In genomic region chrY:4072666-4073065, GRCm38 (mm10) we compare ENCODE assay signal across 7 mouse cellular contexts.
DNase-seq lines count a peak whose midpoint lies in the region; TF ChIP-seq lines count a peak whose summit lies in the region.
"Not testable (repeated sequence)": the region's sequence is repeated elsewhere in the genome, so short reads cannot be mapped to it uniquely, and the experiment has no call there.

No protein-coding gene starts in this region.

- not testable (repeated sequence) for TF ChIP-seq CTCF in brain, embryonic 14.5 days (IDR thresholded peaks at IDR 0.05; ENCODE audit: borderline replicate concordance, extremely low read depth, insufficient read depth, insufficient read length)

- DNase-seq in CD4-positive, CD25-positive, alpha-beta regulatory T cell, adult 2 months (ENCODE audit: low read depth, low spot score): peak; percentile 64
- DNase-seq in NIH3T3 (ENCODE audit: low read depth): peak; percentile 4
- DNase-seq in brain, embryonic 14.5 days (ENCODE audit: low read depth): peak; percentile 67
- DNase-seq in fat pad, adult 2 months (ENCODE audit: extremely low read depth, low read depth, low spot score): peak; percentile 23
- DNase-seq in hindlimb bud, embryonic 11.5 days (ENCODE audit: extremely low spot score, low read depth, low spot score): peak; percentile 93
- DNase-seq in mesoderm, embryonic 11.5 days (ENCODE audit: low read depth, low spot score): peak; percentile 62
- peak; percentile 43 for DNase-seq in skeletal muscle tissue, adult 2 months (ENCODE audit: low read depth, low spot score)

- TF ChIP-seq POLR2A in brain, embryonic 14.5 days (IDR thresholded peaks at IDR 0.05; ENCODE audit: borderline replicate concordance, extremely low read depth, insufficient read depth, insufficient read length, poor library complexity, severe bottlenecking): not testable (repeated sequence)

Comparison
In these comparisons a context has a peak if more than half of its experiments do, and no peak if none do; other contexts are left out.
1. Peak in every context shown above with its lines: DNase-seq.
2. DNase-seq: peak in every context shown above with its lines; median percentile 93 in hindlimb bud, embryonic 11.5 days; 67 in brain, embryonic 14.5 days; 64 in CD4-positive, CD25-positive, alpha-beta regulatory T cell, adult 2 months; 62 in mesoderm, embryonic 11.5 days; 43 in skeletal muscle tissue, adult 2 months; 23 in fat pad, adult 2 months; 4 in NIH3T3.